Comparison of ENCODE assay signal across 8 mouse cellular contexts in genomic region chr6:51173620-51174442, GRCm38 (mm10).
DNase-seq lines count a peak whose midpoint lies in the region; ATAC-seq and TF ChIP-seq lines count a peak whose summit lies in the region.

No protein-coding gene starts in this region.

- no peaks in the 10 kb centered on the region for H3K36me3 ChIP-seq in forebrain, embryonic 16.5 days (ENCODE audit: control insufficient read depth, insufficient read depth)
- no peaks in the 10 kb centered on the region for H3K36me3 ChIP-seq in limb, embryonic 13.5 days

- WGBS in lung, adult 2 months: 8% methylated on average over 28 of the region's 28 CpGs
- WGBS in forebrain, embryonic 16.5 days: 2% methylated on average over 28 of the region's 28 CpGs
- WGBS in limb, embryonic 13.5 days: 3% methylated on average over 28 of the region's 28 CpGs

- no peak for TF ChIP-seq CTCF in lung, adult 2 months (IDR thresholded peaks at IDR 0.05; ENCODE audit: insufficient read depth, low read length)

- H3K4me2 ChIP-seq in forebrain, embryonic 16.5 days (ENCODE audit: low read length): peak overlapping the region; percentile 26
- peak overlapping the region; percentile 83 for H3K4me2 ChIP-seq in limb, embryonic 13.5 days (replicated peaks)

- H3K4me3 ChIP-seq in lung, adult 2 months (replicated peaks; ENCODE audit: extremely low read depth, low read depth, low read length): peak overlapping the region; percentile 52
- H3K4me3 ChIP-seq in forebrain, embryonic 16.5 days (replicated peaks; ENCODE audit: low read length): no peak overlapping the region; the same call in 1 of the 2 replicates
- H3K4me3 ChIP-seq in limb, embryonic 13.5 days: peak overlapping the region; percentile 43

- no peaks in the 10 kb centered on the region; the same call in 1 of the 2 replicates for H3K9me3 ChIP-seq in forebrain, embryonic 16.5 days (ENCODE audit: control insufficient read depth, low read length)
- no peaks in the 10 kb centered on the region for H3K9me3 ChIP-seq in limb, embryonic 13.5 days

- H3K9ac ChIP-seq in forebrain, embryonic 16.5 days (replicated peaks; ENCODE audit: low read depth, low read length): no peak overlapping the region
- peak overlapping the region; percentile 67 for H3K9ac ChIP-seq in limb, embryonic 13.5 days

- no peak for DNase-seq in lung, adult 2 months
- no peak for DNase-seq in lung, postnatal 25 days (ENCODE audit: low spot score)
- peak; percentile 26 for DNase-seq in retina, postnatal 1 day
- no peak for DNase-seq in T-cell, adult 2 months (ENCODE audit: low spot score)
- no peak for DNase-seq in thymus, postnatal 25 days

- H3K27ac ChIP-seq in forebrain, embryonic 16.5 days (ENCODE audit: low read length): no peak overlapping the region
- H3K27ac ChIP-seq in limb, embryonic 13.5 days: peak overlapping the region; percentile 95

- H3K4me1 ChIP-seq in lung, adult 2 months (ENCODE audit: control insufficient read depth, insufficient read depth, low read length): no peaks in the 10 kb centered on the region
- peaks cover 7% of the 10 kb centered on the region for H3K4me1 ChIP-seq in forebrain, embryonic 16.5 days (replicated peaks; ENCODE audit: control insufficient read depth, insufficient read depth, low read length)
- H3K4me1 ChIP-seq in limb, embryonic 13.5 days: peaks cover 45% of the 10 kb centered on the region

- no peak for ATAC-seq in forebrain, embryonic 16.5 days
- no peak for ATAC-seq in limb, embryonic 13.5 days (ENCODE audit: low FRiP score, low read depth)
- no peak for ATAC-seq in erythroid progenitor cell, adult 5-6 weeks (replicated peaks; ENCODE audit: low FRiP score, poor library complexity, severe bottlenecking)

- H3K27me3 ChIP-seq in forebrain, embryonic 16.5 days (replicated peaks; ENCODE audit: control insufficient read depth, insufficient read depth, low read length): peaks cover 62% of the 10 kb centered on the region
- H3K27me3 ChIP-seq in limb, embryonic 13.5 days: peaks cover 4% of the 10 kb centered on the region; the same call in 1 of the 2 replicates

- TF ChIP-seq POLR2A in lung, adult 2 months (IDR thresholded peaks at IDR 0.05; ENCODE audit: borderline replicate concordance, extremely low read depth, low read depth, low read length): no peak
